Mouse (Mus musculus) adrenal gland, postnatal 36 days (tissue): ENCODE results near the gene Glis3. TPM values are rescaled to one million over a fixed set of nuclear protein-coding genes. Genes with fewer than 3 reads are reported as not detected.

Source experiments
- DNase-seq, 2 experiments: peaks; one replicate each; pipeline ENCODE4 v3.0.0; 2021; ENCODE audit warnings: mixed read lengths in 1 of 2
- long read RNA-seq, 2 experiments: library from polyadenylated mRNA; stranded (forward); transcript quantifications; one replicate each; pipeline ENCODE4 v2.0.0; 2021; ENCODE audit warnings: borderline sequencing depth in 2 of 2
- total RNA-seq, 2 experiments: library from RNA; stranded (reverse); gene quantifications; 2 replicates each; pipeline ENCODE4 v1.2.3; 2021

Gene Glis3
- total RNA-seq = 10 to 100 TPM; 10.5 to 12.1 TPM
- long read RNA-seq, experiment 1 = 0 reads
- long read RNA-seq, experiment 2 = 0 reads

- peak; percentile 72 to 83 for DNase-seq
Measured at GRCm38 (mm10) chr19:28679776-28680391, at the start of gene Glis3. TSS of gene Glis3 (minus strand) at chr19:28680077.

DNA sequence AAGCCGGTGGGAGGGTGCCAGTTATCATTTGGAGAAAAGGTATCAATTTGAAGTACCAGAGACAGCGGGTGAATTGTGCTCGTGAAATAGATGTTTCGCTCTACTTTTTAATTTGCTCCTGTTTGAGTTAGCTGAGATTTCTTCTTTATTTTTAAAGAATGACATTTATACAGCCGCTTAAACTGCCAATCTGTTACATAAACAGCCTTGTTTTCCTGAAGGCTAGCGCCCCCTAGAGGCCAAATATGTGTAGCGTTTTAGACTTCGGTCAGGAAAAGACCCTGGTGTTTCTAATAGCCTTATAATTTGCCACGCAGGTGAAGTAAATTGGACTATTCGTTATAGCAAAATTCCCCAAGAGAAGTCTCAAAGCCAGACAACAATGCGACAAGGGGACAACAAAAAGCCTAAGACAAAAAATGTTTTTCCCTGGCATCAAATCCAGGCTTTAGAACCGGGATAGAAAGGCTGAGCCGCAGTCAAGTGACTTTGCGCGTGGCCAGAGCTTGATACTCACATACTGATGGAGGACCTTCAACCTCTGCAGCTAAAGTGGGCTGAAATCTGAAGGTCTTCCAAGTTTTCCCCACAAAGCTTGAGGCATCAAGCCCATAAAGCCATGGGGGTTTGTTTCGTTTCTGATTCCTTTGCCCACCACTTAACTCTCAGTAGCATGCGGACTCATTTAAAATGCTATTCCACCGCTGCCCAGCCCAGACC lies 46.4 kb upstream of the Glis3 start:
- peak; percentile 54 to 69 for DNase-seq

GRCm38 (mm10) chr19:28724641-28725040 lies 44.8 kb upstream of the Glis3 start:
- DNase-seq = no peak

- no peak for DNase-seq
Measured at GRCm38 (mm10) chr19:28722626-28723025, 42.7 kb upstream of the Glis3 start.

DNA sequence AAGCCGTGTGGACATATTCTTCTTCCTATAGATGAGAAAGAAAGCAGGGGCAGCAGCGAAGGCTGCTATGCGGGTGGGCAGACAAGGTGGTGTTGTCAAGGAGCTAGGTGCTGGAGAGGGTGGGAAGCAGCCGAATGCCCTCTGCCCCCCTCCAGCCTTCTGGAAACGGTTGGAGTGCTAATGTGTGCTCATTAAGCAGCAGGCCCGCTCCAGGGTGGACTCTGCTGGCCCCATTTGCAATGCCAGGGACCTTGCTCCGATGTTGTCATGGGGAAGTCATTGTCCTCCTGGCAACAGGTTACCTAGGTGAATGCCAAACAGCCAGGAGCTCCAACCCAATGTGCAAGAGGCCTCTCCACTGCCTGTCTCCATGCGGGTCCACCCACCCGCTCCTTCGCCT lies 42.0 kb upstream of the Glis3 start:
- no peak for DNase-seq

DNA sequence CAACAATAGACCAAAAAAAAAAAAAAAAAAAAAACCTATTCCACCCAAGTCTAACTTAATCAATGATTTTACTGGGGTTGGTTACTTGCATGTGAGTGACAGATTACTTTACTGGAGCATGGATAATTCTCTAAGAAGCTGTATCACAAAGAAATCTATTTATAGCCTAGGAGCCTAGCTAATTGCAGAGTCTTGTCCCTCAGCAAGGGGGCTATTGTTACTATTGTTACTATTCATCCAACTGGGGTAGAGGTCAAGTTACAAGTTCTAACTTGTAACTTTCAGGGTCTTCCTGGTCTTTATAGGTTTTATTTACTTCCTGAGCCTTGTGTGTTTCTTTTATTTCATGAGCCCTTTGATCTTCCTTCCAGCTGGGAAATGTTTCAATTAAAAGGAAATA lies 40.1 kb upstream of the Glis3 start:
- no peak for DNase-seq

- no peak for DNase-seq
Measured at GRCm38 (mm10) chr19:28714674-28715073, 34.8 kb upstream of the Glis3 start.

- DNase-seq = peak; percentile 33 to 45
Measured at GRCm38 (mm10) chr19:28697718-28698117, 17.8 kb upstream of the Glis3 start.

DNA sequence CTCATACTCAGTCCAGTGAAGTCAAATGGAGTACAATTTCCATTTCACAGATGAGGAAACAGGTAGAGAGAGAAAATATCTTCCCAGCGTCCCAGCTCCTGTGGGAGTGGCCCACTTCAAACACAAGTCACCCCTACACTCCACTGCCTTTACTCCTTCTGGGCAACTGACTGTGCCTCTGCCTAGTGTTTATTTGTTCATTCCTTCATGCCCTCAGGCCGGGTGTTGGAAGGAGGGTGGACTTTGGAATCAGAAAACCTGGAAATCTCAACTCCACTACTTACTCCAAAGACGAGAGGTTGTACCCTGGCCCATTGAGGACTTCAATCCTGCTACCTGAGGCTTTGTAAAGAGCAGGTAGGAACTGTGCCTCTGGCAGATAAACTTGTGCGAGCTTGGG lies 6.5 kb upstream of the Glis3 start:
- no peak for DNase-seq

DNA sequence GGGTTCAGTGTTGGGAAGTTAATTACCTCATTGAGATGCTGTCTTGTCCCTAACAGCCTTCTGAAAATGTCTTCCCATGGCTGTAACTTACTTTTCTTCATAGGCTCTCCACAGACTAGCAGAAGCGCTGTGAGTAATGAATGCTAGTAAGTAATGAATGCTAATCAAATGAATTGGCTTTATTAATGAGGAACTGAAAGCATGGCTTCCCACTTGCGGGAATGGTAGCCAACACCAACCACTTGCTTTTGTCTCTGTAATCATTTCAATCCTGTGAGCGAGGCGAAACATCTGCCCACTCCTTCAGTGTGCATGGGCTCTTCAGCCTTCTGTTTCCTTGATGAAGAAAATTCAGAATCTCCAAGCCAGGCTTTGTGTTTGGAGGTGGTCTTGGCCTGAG lies 5.6 kb upstream of the Glis3 start:
- no peak for DNase-seq

DNA sequence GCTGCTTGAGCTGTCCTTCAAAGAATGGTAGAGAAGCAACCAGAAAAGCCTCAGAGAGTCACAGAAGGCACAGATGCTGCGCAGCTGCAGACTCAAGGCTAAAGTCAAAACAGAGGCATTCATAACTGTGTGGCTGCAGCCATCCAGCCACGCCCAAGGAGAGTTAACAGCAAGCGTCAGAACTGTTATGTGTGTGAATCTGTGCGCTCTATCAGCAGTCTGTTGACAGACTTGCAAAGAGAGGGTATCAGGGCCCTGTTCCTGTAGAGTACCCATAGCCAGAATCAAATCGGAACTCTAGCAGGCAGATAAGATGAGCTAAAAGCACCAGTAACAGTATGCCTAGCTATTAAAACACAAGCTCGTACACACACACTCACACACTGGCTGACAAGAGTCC lies 4.5 kb upstream of the Glis3 start:
- no peak for DNase-seq

DNA sequence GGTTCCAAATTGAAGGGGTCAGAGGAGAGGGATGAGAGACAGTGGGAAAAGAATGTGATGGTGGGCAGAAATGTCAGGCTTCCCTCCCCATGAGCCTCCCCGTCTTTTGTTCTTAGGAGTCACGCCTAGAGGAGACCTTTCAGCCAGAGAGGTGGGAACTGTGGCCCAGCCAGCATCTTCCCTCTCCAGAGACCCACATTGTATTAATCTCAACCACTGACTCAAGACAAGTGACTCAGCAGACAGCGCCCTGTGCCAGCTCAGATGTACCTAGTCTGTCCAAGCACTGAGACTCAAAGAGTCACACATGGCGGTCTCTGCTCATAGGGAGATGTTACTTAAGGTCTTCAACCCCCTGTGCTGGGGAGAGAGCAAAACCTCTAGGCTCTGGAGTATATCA lies 3.5 kb upstream of the Glis3 start:
- no peak for DNase-seq

- DNase-seq = no peak
Measured at GRCm38 (mm10) chr19:28679291-28679775, 544 bp downstream of the Glis3 start.

DNA sequence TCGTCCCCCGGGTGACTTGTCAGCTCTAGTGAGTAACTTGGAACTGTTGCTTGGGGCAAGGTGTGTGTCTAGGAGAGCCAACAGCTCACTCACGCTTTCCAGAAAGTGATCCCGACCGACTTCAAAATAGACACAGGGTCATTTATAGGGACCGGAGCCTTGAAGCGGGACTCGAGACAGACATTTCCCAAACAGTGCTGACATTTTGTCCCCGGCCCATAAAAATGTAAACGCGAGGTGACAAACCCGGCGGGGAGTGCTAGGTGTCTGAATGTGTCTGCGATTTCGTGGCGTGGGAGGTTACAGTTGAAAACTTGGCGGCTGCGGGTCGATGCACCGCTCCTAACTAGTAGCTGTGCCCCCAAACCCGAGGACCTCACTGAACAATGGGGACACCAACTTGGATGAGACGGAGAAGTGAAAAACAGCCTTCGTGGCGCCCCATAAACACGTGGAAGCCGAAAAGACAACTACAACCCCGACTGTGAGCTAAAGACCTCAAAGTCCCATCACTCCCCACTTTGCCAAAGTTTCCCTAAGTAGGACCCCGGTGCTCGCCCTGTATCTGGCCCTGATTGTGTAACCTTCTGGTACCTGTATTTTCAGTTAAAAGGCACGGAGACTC lies 1.1 kb downstream of the Glis3 start:
- peak; percentile 24 to 35 for DNase-seq

DNA sequence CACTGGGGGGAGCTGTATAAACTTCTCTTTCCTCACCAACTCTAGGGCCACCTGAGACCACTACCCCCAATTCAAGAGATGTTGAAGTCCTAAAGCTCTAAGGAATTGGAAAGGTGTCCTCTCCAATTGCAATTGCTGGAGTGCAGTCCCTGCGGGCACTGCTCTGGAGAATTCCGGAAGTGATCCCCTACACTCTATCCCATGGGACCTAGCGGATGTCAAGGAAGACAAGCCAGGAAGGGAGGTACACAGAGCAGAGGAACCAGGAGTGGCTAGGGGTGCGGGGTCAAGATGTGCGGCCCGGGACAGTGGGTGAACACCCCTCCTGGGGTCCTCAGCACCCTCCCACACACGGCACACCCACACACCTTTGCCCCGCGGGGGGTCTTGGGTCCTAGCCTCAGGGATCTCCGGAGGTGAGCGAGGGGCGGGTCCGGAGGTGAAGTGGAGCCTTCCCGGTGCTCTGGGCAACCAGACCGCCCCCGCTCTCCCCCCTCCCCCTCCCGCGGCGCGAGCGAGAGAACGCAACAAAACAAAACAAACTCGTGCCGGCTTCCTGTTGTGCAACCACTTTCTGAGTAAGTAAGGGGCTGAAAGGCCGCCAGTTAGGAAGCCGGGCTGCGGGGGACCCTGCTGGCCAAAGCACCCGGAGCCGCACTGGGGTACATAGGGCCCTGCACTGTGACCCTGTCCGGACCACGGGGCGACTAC lies 2.0 kb downstream of the Glis3 start:
- DNase-seq = peak; percentile 71 to 80

GRCm38 (mm10) chr19:28677045-28677727 lies 2.7 kb downstream of the Glis3 start:
- peak; percentile 63 to 69 for DNase-seq

DNA sequence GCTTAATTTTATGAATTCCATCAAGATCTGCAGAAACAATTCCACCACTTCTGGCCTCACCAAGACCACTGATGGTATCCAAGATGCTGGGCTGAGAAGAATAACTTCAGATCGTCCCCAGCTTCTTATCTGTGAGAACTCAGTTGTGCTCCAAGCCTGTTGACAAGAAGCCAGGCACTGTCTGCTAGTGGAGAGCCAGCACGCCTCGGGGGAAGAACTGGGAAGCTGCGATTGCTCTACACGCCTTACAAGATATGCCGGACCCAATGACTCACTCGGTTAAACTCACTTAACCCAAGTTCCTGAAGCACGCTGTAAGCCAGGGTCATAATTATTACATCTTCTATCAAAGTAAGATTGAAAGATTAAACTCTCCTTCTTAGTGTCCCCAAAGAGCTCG lies 16.1 kb downstream of the Glis3 start:
- no peak for DNase-seq

GRCm38 (mm10) chr19:28663148-28663547 lies 16.7 kb downstream of the Glis3 start:
- DNase-seq = no peak

DNA sequence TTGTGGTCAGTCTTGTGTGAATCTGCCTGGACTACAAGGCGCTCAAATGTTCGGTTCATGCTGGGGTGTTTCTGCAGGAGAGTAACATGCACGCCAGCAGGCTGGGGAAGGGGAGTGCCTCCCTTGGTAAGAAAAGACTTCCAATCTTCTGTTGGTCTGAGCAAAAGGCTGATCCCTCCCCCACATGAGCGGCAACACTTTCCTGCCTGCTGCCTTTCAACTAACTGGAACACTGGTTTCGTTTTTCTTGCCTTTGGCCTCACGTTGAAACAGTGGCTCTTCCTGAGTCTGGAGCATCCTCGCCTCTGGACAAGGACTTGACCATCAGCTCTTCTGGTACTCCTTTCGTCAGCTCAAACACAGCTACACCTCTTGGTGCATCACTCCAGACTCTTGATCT lies 17.4 kb downstream of the Glis3 start:
- no peak for DNase-seq

GRCm38 (mm10) chr19:28660912-28661311 lies 19.0 kb downstream of the Glis3 start:
- DNase-seq = no peak

- no peak for DNase-seq
Measured at GRCm38 (mm10) chr19:28657686-28658195, 22.1 kb downstream of the Glis3 start.

DNA sequence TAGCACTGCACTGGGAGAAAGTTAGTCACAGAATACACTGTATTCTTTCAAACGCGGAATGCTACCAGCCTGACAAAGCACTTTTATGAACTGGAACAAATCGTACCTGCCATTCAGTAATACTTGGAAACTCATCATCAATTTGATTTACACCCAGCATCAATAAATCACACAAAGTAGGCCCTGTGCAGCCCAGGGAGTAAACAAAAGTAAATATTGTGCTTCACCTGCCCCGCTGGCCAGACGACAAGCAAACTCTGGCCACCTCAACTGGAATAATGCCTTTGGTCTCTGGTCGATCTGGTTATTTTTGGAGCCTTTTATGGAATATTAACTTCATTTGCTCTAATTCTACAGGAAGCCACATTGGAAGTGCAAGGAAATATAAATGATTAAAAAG lies 23.0 kb downstream of the Glis3 start:
- no peak for DNase-seq
